Mouse (Mus musculus) c-Kit-positive CD71-negative TER-119-negative erythroid progenitor cells, embryonic 14.5 days (primary cell): ENCODE results near the gene Hist2h3c1.
"Not testable (repeated sequence)": the region's sequence is repeated elsewhere in the genome, so short reads cannot be mapped to it uniquely, and the experiment has no call there.

ENCODE experiments used
- DNase-seq: peaks from one replicate; pipeline ENCODE4 v3.0.0-alpha.2; 2013; ENCODE audit warnings: low read depth

Gene Hist2h3c1

GRCm38 (mm10) chr3:96246427-96246856 lies at the start of gene Hist2h3c1:
TSS of gene Hist2h3c1 (plus strand) at chr3:96246685.
- not testable (repeated sequence) for DNase-seq

DNA sequence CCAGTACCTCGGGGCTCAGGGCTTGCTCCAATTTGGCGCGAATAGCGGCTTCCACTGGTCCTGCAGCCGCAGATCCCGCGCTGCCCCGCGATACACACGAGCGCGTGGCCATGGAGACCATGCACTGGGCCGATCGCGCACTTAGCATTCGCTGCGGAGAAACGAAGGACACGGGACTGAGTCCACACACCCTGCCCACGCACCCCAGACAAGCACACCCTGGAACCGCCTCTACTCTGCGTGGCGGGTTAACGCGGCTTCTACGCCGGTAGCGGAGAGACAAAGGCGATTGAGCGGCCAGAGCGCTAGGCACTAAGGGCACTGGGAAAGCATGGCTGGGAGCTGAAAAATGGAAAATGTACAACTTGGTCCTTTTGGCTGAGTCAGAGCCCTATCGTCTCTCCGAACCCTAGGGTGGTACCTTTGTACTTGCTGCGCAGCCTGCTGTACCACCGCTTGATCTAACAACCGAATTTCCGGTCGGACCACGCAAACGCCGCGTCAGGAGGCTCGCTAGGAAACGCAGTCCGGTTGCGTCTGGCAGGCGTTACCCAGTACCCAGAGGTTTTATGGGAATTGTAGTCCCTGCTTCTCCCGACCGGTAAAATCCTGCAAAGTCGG lies 49.2 kb upstream of the Hist2h3c1 start:
- peak; percentile 67 for DNase-seq

- no peak for DNase-seq
Observed at GRCm38 (mm10) chr3:96198181-96198580, 48.3 kb upstream of the Hist2h3c1 start.

GRCm38 (mm10) chr3:96198601-96199251 lies 47.8 kb upstream of the Hist2h3c1 start:
- DNase-seq: not testable (repeated sequence)

- DNase-seq: no peak
Observed at GRCm38 (mm10) chr3:96199731-96200130, 46.8 kb upstream of the Hist2h3c1 start.

DNA sequence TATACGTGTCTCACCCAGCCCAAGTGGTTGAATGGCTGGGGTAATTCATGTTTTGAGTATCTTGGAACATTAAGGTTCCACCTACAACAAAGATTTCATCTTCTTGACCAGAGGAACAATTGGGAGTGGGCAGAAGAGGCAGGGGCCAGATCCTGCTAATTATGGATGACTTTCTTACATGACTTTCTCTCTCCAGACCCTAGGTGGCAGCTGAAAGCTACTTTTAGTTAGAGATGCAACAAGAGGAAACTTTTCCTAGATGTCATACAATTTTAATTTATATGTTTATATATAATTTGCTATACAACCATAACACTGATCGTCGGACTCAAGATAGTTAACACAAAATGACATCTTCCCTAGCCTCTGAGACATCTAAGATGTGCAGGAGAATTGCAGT lies 38.7 kb upstream of the Hist2h3c1 start:
- DNase-seq: no peak

- no peak for DNase-seq
Observed at GRCm38 (mm10) chr3:96209242-96209641, 37.2 kb upstream of the Hist2h3c1 start.

- DNase-seq: no peak
Observed at GRCm38 (mm10) chr3:96219191-96219641, 27.3 kb upstream of the Hist2h3c1 start.

DNA sequence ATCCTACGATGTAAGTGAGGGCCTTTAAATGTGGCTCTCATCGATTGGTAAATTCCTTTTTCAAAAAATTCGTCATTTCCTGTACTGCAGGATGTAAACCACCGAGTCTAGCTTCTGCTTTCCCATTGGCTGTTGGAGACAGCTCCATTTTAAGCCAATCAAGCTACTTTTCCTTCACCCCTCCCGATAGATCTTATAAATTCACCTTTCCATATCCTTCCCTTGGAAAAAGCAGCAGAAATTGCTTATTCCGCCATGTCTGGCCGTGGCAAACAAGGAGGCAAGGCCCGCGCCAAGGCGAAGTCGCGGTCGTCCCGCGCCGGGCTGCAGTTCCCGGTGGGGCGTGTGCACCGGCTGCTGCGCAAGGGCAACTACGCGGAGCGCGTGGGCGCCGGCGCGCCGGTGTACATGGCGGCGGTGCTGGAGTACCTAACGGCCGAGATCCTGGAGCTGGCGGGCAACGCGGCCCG lies 26.8 kb upstream of the Hist2h3c1 start, which contains the start of the genes Bola1 and Hist2h2ab:
Gene Bola1, minus strand, starts transcription at position 49 of the 470 bp plus-strand sequence.
Gene Hist2h2ab, plus strand, starts transcription at position 205 of the 470 bp plus-strand sequence.
- peak; percentile 57 for DNase-seq

- DNase-seq: not testable (repeated sequence)
Observed at GRCm38 (mm10) chr3:96220131-96220764, 26.2 kb upstream of the Hist2h3c1 start.

DNA sequence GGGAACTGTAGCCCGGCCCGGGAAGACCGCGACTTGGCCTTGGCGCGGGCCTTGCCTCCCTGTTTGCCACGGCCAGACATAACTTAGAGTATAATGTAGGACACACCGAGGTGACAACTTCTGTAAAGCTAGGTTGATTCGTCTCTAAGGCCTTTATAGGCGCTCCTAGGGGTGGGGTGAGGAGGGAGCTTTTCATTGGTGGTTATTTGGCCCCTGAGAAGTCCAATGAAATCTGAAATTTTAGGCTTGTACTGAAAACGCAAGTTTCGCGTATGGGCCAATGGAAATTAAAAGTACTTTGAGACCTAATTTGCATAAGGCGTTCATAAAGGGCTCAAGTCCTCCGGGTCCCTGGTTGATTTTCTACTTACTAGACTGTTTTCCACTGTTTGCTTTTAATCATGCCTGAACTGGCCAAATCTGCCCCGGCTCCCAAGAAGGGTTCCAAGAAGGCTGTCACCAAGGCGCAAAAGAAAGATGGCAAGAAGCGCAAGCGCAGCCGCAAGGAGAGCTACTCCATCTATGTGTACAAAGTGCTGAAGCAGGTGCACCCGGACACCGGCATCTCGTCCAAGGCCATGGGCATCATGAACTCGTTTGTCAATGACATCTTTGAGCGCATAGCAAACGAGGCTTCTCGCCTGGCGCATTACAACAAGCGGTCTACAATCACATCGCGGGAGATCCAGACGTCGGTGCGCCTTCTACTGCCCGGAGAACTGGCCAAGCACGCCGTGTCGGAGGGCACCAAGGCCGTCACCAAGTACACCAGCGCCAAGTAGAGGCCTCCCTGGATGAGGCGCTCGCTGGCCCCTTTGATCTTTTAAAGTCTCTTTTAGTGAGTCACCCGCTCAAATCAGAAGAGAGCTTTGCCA lies 25.5 kb upstream of the Hist2h3c1 start, which contains the start of the genes Hist2h2ac and Hist2h2be:
Gene Hist2h2ac, minus strand, starts transcription at position 116 of the 875 bp plus-strand sequence.
Gene Hist2h2be, plus strand, starts transcription at position 355 of the 875 bp plus-strand sequence.
- peak; percentile 96 for DNase-seq

DNA sequence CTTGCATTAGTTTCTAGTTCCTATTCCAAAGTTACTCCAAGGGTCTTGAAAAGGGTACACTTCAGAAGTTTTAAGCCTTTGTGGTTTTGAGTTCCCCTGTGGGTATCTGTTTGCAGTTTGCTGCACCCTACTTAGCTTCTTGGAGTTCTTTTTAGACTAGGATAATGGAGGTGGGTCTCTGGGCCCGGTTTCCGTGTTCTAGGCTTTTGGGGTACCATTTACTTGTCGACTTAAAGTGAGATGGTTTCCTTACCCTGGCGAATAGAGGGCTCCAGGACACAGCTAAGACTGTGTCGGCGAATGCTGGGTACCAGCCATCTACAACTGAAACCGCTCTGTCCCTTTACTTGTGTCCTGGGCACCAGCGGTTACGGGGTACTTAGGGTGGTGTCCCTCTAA lies 24.8 kb upstream of the Hist2h3c1 start:
- DNase-seq: no peak

- no peak for DNase-seq
Observed at GRCm38 (mm10) chr3:96222774-96223173, 23.7 kb upstream of the Hist2h3c1 start.

DNA sequence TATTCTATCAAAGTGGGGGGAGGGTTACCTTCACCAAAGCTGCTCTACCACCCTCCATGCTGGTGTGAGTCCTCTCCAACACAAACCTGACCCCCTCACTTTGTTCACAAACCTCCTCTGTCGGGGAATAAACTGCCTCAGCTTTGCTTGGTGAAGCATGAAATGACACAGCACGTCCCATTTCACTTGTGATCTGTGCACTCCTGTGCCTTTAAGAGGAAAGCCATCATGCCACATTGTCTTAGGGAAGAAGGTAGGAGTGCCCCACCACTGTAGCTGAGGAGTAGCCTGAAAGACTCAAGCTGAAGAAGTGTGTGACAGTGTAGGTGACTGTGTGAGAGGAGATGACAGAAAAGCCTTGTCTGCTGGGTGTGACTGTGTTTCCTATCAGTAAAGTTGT lies 21.1 kb upstream of the Hist2h3c1 start:
- DNase-seq: no peak

DNA sequence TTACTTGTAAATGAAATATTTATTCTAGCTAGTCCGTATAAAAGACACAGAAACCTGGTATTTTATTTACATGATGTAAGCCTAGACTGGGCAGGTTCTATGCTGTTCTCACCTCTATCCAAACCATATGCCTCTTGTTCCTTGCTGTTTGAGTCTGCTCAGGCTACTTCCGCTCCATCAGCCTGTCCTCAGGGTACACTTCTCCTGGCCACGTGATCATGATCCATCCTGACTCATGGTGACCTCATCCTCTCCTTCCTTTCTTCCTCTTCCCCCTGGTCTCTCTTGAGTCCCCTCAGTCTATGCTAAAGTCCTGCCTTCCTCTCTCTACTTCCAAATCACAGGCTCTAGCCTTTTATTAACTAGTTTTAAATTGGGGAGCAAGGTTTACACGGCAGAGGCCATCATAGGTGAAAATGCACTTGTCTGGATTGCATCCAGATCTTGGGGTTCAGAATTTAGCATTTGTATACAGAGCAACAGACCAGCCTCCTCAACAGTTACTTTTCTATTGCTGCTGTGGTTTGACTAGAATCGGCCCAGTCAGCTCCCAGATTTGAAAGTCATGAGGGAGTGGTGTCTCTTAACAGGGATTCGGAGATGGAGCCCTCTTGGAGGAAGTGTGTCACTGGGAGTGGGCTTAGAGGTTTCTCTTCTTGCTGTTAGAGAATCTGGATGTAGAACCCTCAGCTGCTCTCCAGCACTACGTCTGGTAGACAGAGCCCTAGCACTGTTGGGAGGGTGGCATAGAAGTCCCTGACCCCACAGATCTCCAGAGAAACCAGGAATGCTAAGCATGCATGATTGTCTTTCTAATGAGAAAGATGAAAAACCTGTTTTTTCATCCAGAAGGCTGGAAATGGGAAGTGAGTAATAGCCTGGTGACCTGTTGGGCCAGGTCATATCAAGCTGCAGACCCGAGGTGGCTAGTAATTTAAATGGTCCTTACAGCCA lies 19.5 kb upstream of the Hist2h3c1 start:
- DNase-seq: no peak

GRCm38 (mm10) chr3:96228828-96229227 lies 17.7 kb upstream of the Hist2h3c1 start:
- no peak for DNase-seq

- DNase-seq: no peak
Observed at GRCm38 (mm10) chr3:96230404-96230803, 16.1 kb upstream of the Hist2h3c1 start.

GRCm38 (mm10) chr3:96230910-96231757 lies 15.4 kb upstream of the Hist2h3c1 start:
- no peak for DNase-seq

GRCm38 (mm10) chr3:96231758-96232120 lies 14.7 kb upstream of the Hist2h3c1 start:
- no peak for DNase-seq

DNA sequence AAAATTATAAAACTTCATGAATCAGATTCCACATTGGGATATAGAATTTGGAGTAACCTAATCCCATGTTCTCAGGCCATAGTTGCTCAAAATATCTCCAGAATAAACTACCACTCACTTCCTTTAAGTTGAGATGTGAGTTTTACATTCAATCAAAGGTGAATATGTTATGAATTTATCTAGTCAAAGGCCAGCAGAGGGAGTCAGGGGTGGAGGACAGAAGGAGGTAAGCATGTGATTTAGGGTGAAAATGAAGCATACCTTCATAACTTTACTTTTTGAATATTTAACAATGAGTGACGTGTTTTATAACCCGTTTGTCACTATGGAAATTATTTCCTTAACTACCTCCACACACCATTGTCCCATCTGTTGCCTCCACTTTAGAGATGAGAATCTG lies 11.6 kb upstream of the Hist2h3c1 start:
- DNase-seq: no peak
